15 mouse cellular contexts compared by ENCODE assay signal in genomic region chr1:71772526-71772925, GRCm38 (mm10).
"Had no signal": no experiment of that assay in that cellular context is flagged by ENCODE, and none has a peak within 500 bp of the region (broad histone marks: within the 10 kb centered on the region; RNA-seq: fewer than 3 reads in every experiment).

No protein-coding gene starts in this region.

- H3K27me3 ChIP-seq: limb, embryonic 13.5 days; lung, embryonic 15.5 days had no signal

- H3K4me3 ChIP-seq: limb, embryonic 10.5 days; limb, embryonic 13.5 days; lung, embryonic 15.5 days had no signal

- DNase-seq: kidney, adult 11 months; kidney, adult 8-10 months; kidney, postnatal 25 days; liver, postnatal 0 days; lung, postnatal 10 days; lung, postnatal 4 days; midbrain, embryonic 14.5 days; thymus, adult 18-20 months; thymus, postnatal 36 days had no signal

- ATAC-seq: liver, postnatal 0 days had no signal

- H3K4me1 ChIP-seq: limb, embryonic 13.5 days; lung, embryonic 15.5 days had no signal

- H3K4me2 ChIP-seq: limb, embryonic 13.5 days; liver, embryonic 11.5 days; lung, embryonic 15.5 days; midbrain, embryonic 11.5 days had no signal

- H3K27ac ChIP-seq: limb, embryonic 10.5 days; limb, embryonic 13.5 days; liver, embryonic 14.5 days; lung, embryonic 15.5 days had no signal

- H3K36me3 ChIP-seq: limb, embryonic 10.5 days; limb, embryonic 13.5 days; lung, embryonic 15.5 days had no signal

- H3K9me3 ChIP-seq: limb, embryonic 10.5 days; limb, embryonic 13.5 days; lung, embryonic 15.5 days had no signal

- H3K9ac ChIP-seq: limb, embryonic 13.5 days; liver, embryonic 14.5 days; liver, postnatal 0 days; lung, embryonic 15.5 days had no signal
